Mouse (Mus musculus): ENCODE measurements around the gene Abca8b. TPM values are rescaled to one million over a fixed set of nuclear protein-coding genes. Genes with fewer than 3 reads are reported as not detected.

Abca8b gene
- polyA plus RNA-seq, 1 experiment = 2.1 TPM

DNA sequence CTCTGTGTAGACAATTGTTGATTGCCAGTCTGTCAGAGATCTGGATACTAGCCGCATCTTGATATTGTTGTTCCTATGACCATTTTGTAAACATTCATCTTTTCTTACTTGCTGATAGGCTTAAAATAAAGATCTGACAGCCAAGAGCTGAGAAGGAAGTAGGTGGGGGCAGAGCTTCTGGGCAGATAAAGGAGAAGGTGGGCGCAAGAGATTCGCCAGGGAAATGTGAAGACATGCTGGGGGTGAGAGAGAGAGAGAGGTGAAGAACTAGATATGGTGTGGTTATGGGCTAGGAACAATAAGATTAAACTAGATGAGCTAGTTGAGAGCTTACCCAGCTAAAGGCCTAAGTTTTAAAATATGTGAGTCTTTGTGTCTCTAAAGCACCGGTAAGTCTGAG, 106.0 kb downstream of the Abca8b start:
- H3K4me2 ChIP-seq (ENCODE audit: low read depth) = no peak overlapping the region
- H3K27me3 ChIP-seq (ENCODE audit: control insufficient read depth, insufficient read depth, insufficient read length) = no peaks in the 10 kb centered on the region
- TF ChIP-seq SRF (IDR thresholded peaks at IDR 0.05; ENCODE audit: control insufficient read depth, insufficient read length, low read depth) (no peak), POLR2AphosphoS2 (IDR thresholded peaks at IDR 0.05; ENCODE audit: insufficient read length, low read depth) (no peak), MYOG (IDR thresholded peaks at IDR 0.05; ENCODE audit: control insufficient read depth in 1 of 3, insufficient read depth in 1 of 3, insufficient read length in 2 of 3, low read depth in 2 of 3) (no peak), CEBPB (IDR thresholded peaks at IDR 0.05; ENCODE audit: insufficient read depth, poor library complexity, severe bottlenecking) (no peak), MAX (IDR thresholded peaks at IDR 0.05; ENCODE audit: low read depth) (no peak), USF1 (IDR thresholded peaks at IDR 0.05; ENCODE audit: low read depth) (no peak), POLR2A (IDR thresholded peaks at IDR 0.05; ENCODE audit: insufficient read length, low read depth) (no peak), TCF3 (IDR thresholded peaks at IDR 0.05; ENCODE audit: insufficient read length, low read depth) (no peak), TCF12 (IDR thresholded peaks at IDR 0.05; ENCODE audit: insufficient read depth, poor library complexity, severe bottlenecking) (no peak), REST (IDR thresholded peaks at IDR 0.05; ENCODE audit: insufficient read depth, insufficient read length) (no peak)
- no peaks in the 10 kb centered on the region for H3K79me2 ChIP-seq (ENCODE audit: control insufficient read depth, insufficient read depth)
- H3K36me3 ChIP-seq (ENCODE audit: control insufficient read depth, insufficient read depth) = no peaks in the 10 kb centered on the region
- no peak overlapping the region for H3ac ChIP-seq (ENCODE audit: control insufficient read depth, insufficient read length)
- no peak overlapping the region for H3K4me3 ChIP-seq

DNA sequence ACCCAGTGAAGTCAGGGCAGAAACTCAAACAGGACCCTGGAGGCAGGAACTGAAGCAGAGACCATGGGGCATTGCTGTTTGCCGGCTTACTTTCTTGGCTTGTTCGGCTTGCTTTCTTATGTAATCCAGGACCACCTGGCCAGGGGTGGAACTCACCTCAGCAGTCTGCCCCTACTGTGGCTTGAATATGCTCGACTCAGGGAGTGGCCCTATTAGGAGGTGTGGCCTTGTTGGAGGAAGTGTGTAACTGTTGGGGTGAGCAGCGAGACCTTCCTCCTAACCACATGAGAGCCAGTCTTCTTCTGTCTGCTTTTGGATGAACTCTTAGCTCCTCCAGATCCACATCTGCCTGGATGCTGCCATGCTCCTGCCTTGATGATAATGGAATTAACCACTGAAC, 108.9 kb downstream of the Abca8b start:
- no peak for TF ChIP-seq E2F4 (IDR thresholded peaks at IDR 0.05; ENCODE audit: insufficient read depth)
- no peak for TF ChIP-seq USF1 (IDR thresholded peaks at IDR 0.05; ENCODE audit: low read depth)
- no peak for TF ChIP-seq MYOD1 (IDR thresholded peaks at IDR 0.05; ENCODE audit: control insufficient read depth in 1 of 3, insufficient read length in 2 of 3, low read depth in 2 of 3)
- no peak for TF ChIP-seq CEBPB (IDR thresholded peaks at IDR 0.05; ENCODE audit: insufficient read depth, poor library complexity, severe bottlenecking)
- TF ChIP-seq POLR2A (IDR thresholded peaks at IDR 0.05; ENCODE audit: insufficient read length, low read depth) = no peak
- TF ChIP-seq TCF12 (IDR thresholded peaks at IDR 0.05; ENCODE audit: insufficient read depth, poor library complexity, severe bottlenecking) = no peak
- no peak for TF ChIP-seq TCF3 (IDR thresholded peaks at IDR 0.05; ENCODE audit: insufficient read length, low read depth)
- TF ChIP-seq MYOG (IDR thresholded peaks at IDR 0.05; ENCODE audit: control insufficient read depth in 1 of 3, insufficient read depth in 1 of 3, insufficient read length in 2 of 3, low read depth in 2 of 3) = no peak
- TF ChIP-seq REST (IDR thresholded peaks at IDR 0.05; ENCODE audit: insufficient read depth, insufficient read length) = no peak
- no peak for TF ChIP-seq POLR2AphosphoS2 (IDR thresholded peaks at IDR 0.05; ENCODE audit: insufficient read length, low read depth)
- H3K4me3 ChIP-seq = no peak overlapping the region
- H3K4me2 ChIP-seq (ENCODE audit: low read depth) = no peak overlapping the region

GRCm38 (mm10) chr11:109885521-109885920, 110.1 kb downstream of the Abca8b start:
- no peak overlapping the region for H3K4me2 ChIP-seq (ENCODE audit: low read depth)
- no peaks in the 10 kb centered on the region for H3K27me3 ChIP-seq (ENCODE audit: control insufficient read depth, insufficient read depth, insufficient read length)
- H3K79me2 ChIP-seq (ENCODE audit: control insufficient read depth, insufficient read depth) = no peaks in the 10 kb centered on the region
- H3K4me3 ChIP-seq = no peak overlapping the region
- TF ChIP-seq TCF3 (IDR thresholded peaks at IDR 0.05; ENCODE audit: insufficient read length, low read depth) (no peak), MYOD1 (IDR thresholded peaks at IDR 0.05; ENCODE audit: control insufficient read depth in 1 of 3, insufficient read length in 2 of 3, low read depth in 2 of 3) (no peak), TCF12 (IDR thresholded peaks at IDR 0.05; ENCODE audit: insufficient read depth, poor library complexity, severe bottlenecking) (no peak), SRF (IDR thresholded peaks at IDR 0.05; ENCODE audit: control insufficient read depth, insufficient read length, low read depth) (no peak), POLR2AphosphoS2 (IDR thresholded peaks at IDR 0.05; ENCODE audit: insufficient read length, low read depth) (no peak), MYOG (IDR thresholded peaks at IDR 0.05; ENCODE audit: control insufficient read depth in 1 of 3, insufficient read depth in 1 of 3, insufficient read length in 2 of 3, low read depth in 2 of 3) (no peak), USF1 (IDR thresholded peaks at IDR 0.05; ENCODE audit: low read depth) (no peak), POLR2A (IDR thresholded peaks at IDR 0.05; ENCODE audit: insufficient read length, low read depth) (no peak), CEBPB (IDR thresholded peaks at IDR 0.05; ENCODE audit: insufficient read depth, poor library complexity, severe bottlenecking) (no peak), E2F4 (IDR thresholded peaks at IDR 0.05; ENCODE audit: insufficient read depth) (no peak), MAX (IDR thresholded peaks at IDR 0.05; ENCODE audit: low read depth) (no peak)
- H3ac ChIP-seq (ENCODE audit: control insufficient read depth, insufficient read length) = no peak overlapping the region
- no peaks in the 10 kb centered on the region for H3K36me3 ChIP-seq (ENCODE audit: control insufficient read depth, insufficient read depth)

More for the DNA sequence above, 108.9 kb downstream of the Abca8b start:
- Histone ChIP-seq H3K36me3 (ENCODE audit: control insufficient read depth, insufficient read depth) (no peaks in the 10 kb centered on the region), H3K27me3 (ENCODE audit: control insufficient read depth, insufficient read depth, insufficient read length) (no peaks in the 10 kb centered on the region), H3K79me2 (ENCODE audit: control insufficient read depth, insufficient read depth) (no peaks in the 10 kb centered on the region), H3ac (ENCODE audit: control insufficient read depth, insufficient read length) (no peak overlapping the region)

GRCm38 (mm10) chr11:109884801-109885200, 110.8 kb downstream of the Abca8b start:
- H3K36me3 ChIP-seq (ENCODE audit: control insufficient read depth, insufficient read depth) = no peaks in the 10 kb centered on the region
- H3K27me3 ChIP-seq (ENCODE audit: control insufficient read depth, insufficient read depth, insufficient read length) = no peaks in the 10 kb centered on the region
- H3K79me2 ChIP-seq (ENCODE audit: control insufficient read depth, insufficient read depth) = no peaks in the 10 kb centered on the region
- H3K4me3 ChIP-seq = no peak overlapping the region
- H3K4me2 ChIP-seq (ENCODE audit: low read depth) = peak overlapping the region; percentile 25
- H3ac ChIP-seq (ENCODE audit: control insufficient read depth, insufficient read length) = no peak overlapping the region
- TF ChIP-seq CEBPB (IDR thresholded peaks at IDR 0.05; ENCODE audit: insufficient read depth, poor library complexity, severe bottlenecking) (peak; percentile 93), REST (IDR thresholded peaks at IDR 0.05; ENCODE audit: insufficient read depth, insufficient read length) (no peak)

GRCm38 (mm10) chr11:109884126-109884525, 111.5 kb downstream of the Abca8b start:
- TF ChIP-seq POLR2A (IDR thresholded peaks at IDR 0.05; ENCODE audit: insufficient read length, low read depth) (no peak), TCF12 (IDR thresholded peaks at IDR 0.05; ENCODE audit: insufficient read depth, poor library complexity, severe bottlenecking) (no peak), TCF3 (IDR thresholded peaks at IDR 0.05; ENCODE audit: insufficient read length, low read depth) (no peak), MAX (IDR thresholded peaks at IDR 0.05; ENCODE audit: low read depth) (no peak), MYOG (IDR thresholded peaks at IDR 0.05; ENCODE audit: control insufficient read depth in 1 of 3, insufficient read depth in 1 of 3, insufficient read length in 2 of 3, low read depth in 2 of 3) (no peak), REST (IDR thresholded peaks at IDR 0.05; ENCODE audit: insufficient read depth, insufficient read length) (no peak), MYOD1 (IDR thresholded peaks at IDR 0.05; ENCODE audit: control insufficient read depth in 1 of 3, insufficient read length in 2 of 3, low read depth in 2 of 3) (no peak), SRF (IDR thresholded peaks at IDR 0.05; ENCODE audit: control insufficient read depth, insufficient read length, low read depth) (no peak), POLR2AphosphoS2 (IDR thresholded peaks at IDR 0.05; ENCODE audit: insufficient read length, low read depth) (no peak), USF1 (IDR thresholded peaks at IDR 0.05; ENCODE audit: low read depth) (no peak), CEBPB (IDR thresholded peaks at IDR 0.05; ENCODE audit: insufficient read depth, poor library complexity, severe bottlenecking) (no peak), E2F4 (IDR thresholded peaks at IDR 0.05; ENCODE audit: insufficient read depth) (no peak)
- Histone ChIP-seq H3K4me3 (no peak overlapping the region), H3K36me3 (ENCODE audit: control insufficient read depth, insufficient read depth) (no peaks in the 10 kb centered on the region), H3K27me3 (ENCODE audit: control insufficient read depth, insufficient read depth, insufficient read length) (no peaks in the 10 kb centered on the region), H3ac (ENCODE audit: control insufficient read depth, insufficient read length) (no peak overlapping the region), H3K4me2 (ENCODE audit: low read depth) (no peak overlapping the region), H3K79me2 (ENCODE audit: control insufficient read depth, insufficient read depth) (no peaks in the 10 kb centered on the region)

All from myocyte (in vitro differentiated cells).